Mouse (Mus musculus): ENCODE data around the gene Nectin4. TPM values are rescaled to one million over a fixed set of nuclear protein-coding genes. Genes with fewer than 3 reads are reported as not detected.

Nectin4 gene
- polyA plus RNA-seq, 1 experiment from 2014 or later = 2.3 TPM

DNA sequence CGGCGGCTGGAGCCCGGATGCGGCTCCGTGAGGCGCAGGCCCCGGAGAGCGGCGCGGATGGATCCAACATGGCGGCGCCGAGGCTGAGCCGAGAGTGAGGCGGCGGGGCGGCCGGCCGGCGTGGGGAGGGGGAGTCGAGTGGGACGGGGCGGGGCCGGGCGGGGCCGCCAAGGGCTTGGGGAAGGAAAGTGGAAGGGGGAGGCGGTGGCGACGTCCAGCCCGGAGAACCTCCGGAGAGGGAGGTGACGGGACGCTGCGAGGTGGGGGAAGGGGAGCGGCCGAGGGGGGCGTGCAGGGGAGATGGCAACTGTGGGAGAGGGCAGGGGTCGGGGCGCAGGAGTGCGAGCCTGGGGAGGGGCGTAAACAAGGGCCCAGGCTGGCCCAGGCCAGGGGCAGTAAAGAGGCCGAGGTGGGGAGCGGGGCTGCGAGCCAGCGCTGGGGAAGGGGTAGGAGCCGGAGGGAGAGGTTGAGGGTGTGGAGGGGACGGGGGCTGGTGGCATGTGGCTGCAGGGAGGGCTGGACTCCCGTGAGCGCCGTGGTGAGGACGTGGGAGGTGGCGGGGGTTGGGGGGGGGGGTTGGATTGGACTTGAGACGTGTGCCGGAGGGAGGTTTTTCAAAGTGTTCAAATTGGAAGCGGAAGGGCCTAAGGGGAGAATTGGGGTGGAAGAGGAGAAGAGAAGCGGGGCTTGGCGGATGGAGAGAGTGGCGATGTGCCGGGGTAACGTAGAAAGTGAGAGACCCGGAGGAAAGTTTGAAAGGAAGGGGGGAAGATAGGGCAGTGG is 40.3 kb upstream of the Nectin4 start:
- ATAC-seq (ENCODE audit: low FRiP score) (peak; percentile 88), DNase-seq (ENCODE audit: low spot score) (no peak)
- Histone ChIP-seq H3K4me1 (replicated peaks; ENCODE audit: control insufficient read depth, insufficient read depth, low read length) (peaks cover 33% of the 10 kb centered on the region), H3K9me3 (ENCODE audit: control insufficient read depth, low read length) (no peaks in the 10 kb centered on the region), H3K36me3 (replicated peaks; ENCODE audit: control insufficient read depth, insufficient read depth) (peaks cover 14% of the 10 kb centered on the region), H3K27ac (peak overlapping the region; percentile 95), H3K4me3 (replicated peaks; ENCODE audit: low read length) (peak overlapping the region; percentile 89), H3K27me3 (ENCODE audit: control insufficient read depth, insufficient read depth, low read length) (no peaks in the 10 kb centered on the region), H3K9ac (peak overlapping the region; percentile 81), H3K4me2 (replicated peaks) (peak overlapping the region; percentile 78)
- under 1% methylated on average over 49 of the region's 61 CpGs for WGBS

DNA sequence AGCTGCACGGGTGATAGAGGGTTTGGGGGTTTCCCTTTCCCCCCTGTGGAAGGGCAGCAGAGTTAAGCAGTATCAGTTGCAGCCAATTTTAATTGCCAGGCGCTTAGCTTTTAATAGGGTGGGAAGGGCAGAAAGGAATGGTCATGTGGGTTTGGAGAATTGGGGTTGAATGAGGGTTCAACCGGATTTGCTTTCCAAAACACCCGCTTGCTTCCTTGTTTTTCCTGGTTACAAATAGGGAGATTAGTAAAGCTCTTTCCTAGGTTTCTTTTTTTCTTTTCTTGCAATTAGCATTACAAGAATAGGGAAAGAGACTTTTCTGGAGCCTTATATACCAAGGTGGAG is 39.7 kb upstream of the Nectin4 start:
- DNase-seq (ENCODE audit: low spot score) (peak; percentile 40), ATAC-seq (ENCODE audit: low FRiP score) (no peak)
- Histone ChIP-seq H3K9me3 (ENCODE audit: control insufficient read depth, low read length) (no peaks in the 10 kb centered on the region), H3K9ac (peak overlapping the region; percentile 81), H3K4me1 (replicated peaks; ENCODE audit: control insufficient read depth, insufficient read depth, low read length) (peaks cover 33% of the 10 kb centered on the region), H3K27ac (peak overlapping the region; percentile 95), H3K4me2 (replicated peaks) (peak overlapping the region; percentile 78), H3K27me3 (ENCODE audit: control insufficient read depth, insufficient read depth, low read length) (no peaks in the 10 kb centered on the region), H3K4me3 (replicated peaks; ENCODE audit: low read length) (peak overlapping the region; percentile 89), H3K36me3 (replicated peaks; ENCODE audit: control insufficient read depth, insufficient read depth) (peaks cover 14% of the 10 kb centered on the region)
- under 1% methylated on average over 4 of the region's 4 CpGs for WGBS

DNA sequence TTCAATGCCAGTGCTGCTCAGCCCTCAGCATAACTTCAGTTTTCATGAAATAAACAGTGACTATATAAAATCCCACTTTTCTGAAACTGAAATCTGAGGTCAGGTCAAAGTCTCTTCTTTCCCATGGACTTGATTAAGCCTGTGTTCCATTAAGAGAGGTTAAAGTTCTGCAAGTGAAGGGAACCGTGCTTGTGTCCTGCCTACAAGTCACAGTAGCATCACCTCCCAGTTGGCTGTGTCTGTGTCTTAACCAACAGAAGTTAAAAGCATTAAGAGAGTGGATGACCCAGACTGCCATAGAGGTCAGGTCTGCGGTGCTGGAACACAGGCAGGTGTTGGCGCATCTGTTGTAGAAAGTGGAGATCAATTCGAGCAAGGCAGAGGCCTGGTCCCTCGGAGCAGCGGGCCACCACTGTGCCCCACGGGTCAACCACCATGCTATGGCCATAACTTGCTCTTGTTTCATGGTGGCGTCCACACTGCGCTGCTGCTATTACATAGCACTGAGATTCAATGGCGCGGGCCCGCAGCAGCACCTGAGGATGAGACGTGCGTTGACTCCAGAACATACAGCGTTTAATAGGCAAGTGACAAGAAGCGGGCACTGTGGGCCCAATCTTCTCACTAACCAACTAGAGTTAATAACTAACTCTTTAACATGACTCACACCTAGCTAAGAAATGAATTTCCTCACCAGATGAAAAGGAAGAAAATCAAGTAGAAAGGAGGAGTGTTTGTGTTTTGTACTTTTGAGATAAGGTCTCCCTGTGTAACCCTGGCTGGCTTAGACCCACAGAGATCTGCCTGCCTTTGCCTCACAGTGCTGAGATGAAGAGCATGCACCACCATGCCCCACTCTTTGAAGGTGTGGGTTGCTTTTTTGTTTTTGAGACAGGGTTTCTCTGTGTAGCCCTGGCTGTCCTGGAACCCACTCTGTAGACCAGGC is 27.4 kb upstream of the Nectin4 start:
- ATAC-seq (ENCODE audit: low FRiP score) = no peak

DNA sequence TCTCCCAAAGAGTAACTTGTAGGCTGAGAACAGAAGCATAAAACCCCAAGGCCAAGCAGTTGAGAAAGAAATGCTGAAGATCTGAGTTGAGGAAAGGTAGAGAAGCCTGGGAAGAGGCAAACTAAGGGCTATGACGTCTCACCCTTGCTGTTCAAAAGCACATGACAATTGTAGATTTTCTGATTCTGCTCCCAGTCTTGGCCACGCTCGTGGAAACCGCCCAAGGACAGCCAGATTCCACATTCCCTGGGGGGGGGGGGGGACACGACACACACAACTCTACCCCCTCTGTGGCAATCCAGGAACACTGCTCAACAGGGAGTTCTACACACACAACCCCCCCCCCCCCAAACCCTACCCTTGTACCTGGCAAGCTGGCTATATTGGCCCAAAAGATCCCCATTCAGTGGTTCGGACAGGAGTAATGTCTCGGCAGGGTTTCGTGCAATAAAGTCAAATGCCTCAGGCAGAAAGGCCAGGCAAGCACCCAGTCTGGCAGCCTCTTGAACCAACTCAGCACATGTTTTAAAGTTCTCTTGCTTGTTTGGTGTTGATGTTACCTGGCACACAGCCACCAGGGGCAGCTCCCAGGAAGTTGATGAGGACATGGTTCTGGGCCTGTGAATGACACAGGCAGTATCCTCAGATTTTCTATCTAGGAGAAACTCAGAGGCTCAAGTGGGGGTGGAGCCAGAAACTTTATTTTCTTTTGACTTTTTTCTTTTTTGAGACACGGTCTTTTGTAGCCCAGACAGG is 25.8 kb upstream of the Nectin4 start:
- no peak for DNase-seq (ENCODE audit: low spot score)
- Histone ChIP-seq H3K4me2 (replicated peaks) (no peak overlapping the region), H3K9ac (no peak overlapping the region), H3K27me3 (ENCODE audit: control insufficient read depth, insufficient read depth, low read length) (no peaks in the 10 kb centered on the region), H3K27ac (no peak overlapping the region), H3K4me1 (replicated peaks; ENCODE audit: control insufficient read depth, insufficient read depth, low read length) (peaks cover 24% of the 10 kb centered on the region), H3K36me3 (replicated peaks; ENCODE audit: control insufficient read depth, insufficient read depth) (peaks cover 47% of the 10 kb centered on the region), H3K4me3 (replicated peaks; ENCODE audit: low read length) (peak overlapping the region; percentile 92; the same call in 1 of the 2 replicates), H3K9me3 (ENCODE audit: control insufficient read depth, low read length) (peaks cover 6% of the 10 kb centered on the region; the same call in 1 of the 2 replicates)
- no peak for ATAC-seq (ENCODE audit: low FRiP score)
- WGBS = 81% methylated on average over 9 of the region's 9 CpGs

More for the DNA sequence above, 27.4 kb upstream of the Nectin4 start:
- DNase-seq (ENCODE audit: low spot score) = no peak
- Histone ChIP-seq H3K4me2 (replicated peaks) (no peak overlapping the region), H3K4me1 (replicated peaks; ENCODE audit: control insufficient read depth, insufficient read depth, low read length) (peaks cover 24% of the 10 kb centered on the region), H3K36me3 (replicated peaks; ENCODE audit: control insufficient read depth, insufficient read depth) (peaks cover 62% of the 10 kb centered on the region), H3K9me3 (ENCODE audit: control insufficient read depth, low read length) (peaks cover 6% of the 10 kb centered on the region; the same call in 1 of the 2 replicates), H3K4me3 (replicated peaks; ENCODE audit: low read length) (no peak overlapping the region), H3K27me3 (ENCODE audit: control insufficient read depth, insufficient read depth, low read length) (no peaks in the 10 kb centered on the region), H3K27ac (no peak overlapping the region), H3K9ac (no peak overlapping the region)
- WGBS = 96% methylated on average over 16 of the region's 16 CpGs

DNA sequence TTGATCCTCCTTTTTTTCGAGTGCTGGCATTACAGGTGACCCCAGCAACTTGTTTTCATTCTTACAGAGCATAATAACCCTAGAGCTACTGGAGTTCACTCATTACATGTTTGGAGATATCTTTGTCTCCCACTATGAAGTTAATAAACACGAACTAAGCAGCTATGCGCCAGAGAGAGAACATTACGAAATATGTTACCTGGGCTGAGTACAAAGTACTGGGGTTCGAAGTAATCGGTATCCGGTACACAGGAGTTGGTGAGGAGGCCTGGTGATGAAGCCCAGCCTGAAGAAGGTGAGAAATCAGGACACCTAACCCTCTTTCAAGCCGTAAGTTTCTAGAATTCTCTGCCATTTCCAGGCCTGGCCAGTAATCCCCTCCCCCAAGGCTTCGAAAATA is 25.2 kb upstream of the Nectin4 start:
- H3K36me3 ChIP-seq (replicated peaks; ENCODE audit: control insufficient read depth, insufficient read depth) = peaks cover 41% of the 10 kb centered on the region
- ATAC-seq (ENCODE audit: low FRiP score) = no peak
- H3K4me3 ChIP-seq (replicated peaks; ENCODE audit: low read length) = peak overlapping the region; percentile 92
- DNase-seq (ENCODE audit: low spot score) = no peak
- WGBS = 81% methylated on average over 9 of the region's 9 CpGs
- no peak overlapping the region for H3K27ac ChIP-seq
- H3K9ac ChIP-seq = peak overlapping the region; percentile 83
- peaks cover 6% of the 10 kb centered on the region; the same call in 1 of the 2 replicates for H3K9me3 ChIP-seq (ENCODE audit: control insufficient read depth, low read length)
- H3K27me3 ChIP-seq (ENCODE audit: control insufficient read depth, insufficient read depth, low read length) = no peaks in the 10 kb centered on the region
- peak overlapping the region; percentile 90 for H3K4me2 ChIP-seq (replicated peaks)
- H3K4me1 ChIP-seq (replicated peaks; ENCODE audit: control insufficient read depth, insufficient read depth, low read length) = peaks cover 24% of the 10 kb centered on the region

DNA sequence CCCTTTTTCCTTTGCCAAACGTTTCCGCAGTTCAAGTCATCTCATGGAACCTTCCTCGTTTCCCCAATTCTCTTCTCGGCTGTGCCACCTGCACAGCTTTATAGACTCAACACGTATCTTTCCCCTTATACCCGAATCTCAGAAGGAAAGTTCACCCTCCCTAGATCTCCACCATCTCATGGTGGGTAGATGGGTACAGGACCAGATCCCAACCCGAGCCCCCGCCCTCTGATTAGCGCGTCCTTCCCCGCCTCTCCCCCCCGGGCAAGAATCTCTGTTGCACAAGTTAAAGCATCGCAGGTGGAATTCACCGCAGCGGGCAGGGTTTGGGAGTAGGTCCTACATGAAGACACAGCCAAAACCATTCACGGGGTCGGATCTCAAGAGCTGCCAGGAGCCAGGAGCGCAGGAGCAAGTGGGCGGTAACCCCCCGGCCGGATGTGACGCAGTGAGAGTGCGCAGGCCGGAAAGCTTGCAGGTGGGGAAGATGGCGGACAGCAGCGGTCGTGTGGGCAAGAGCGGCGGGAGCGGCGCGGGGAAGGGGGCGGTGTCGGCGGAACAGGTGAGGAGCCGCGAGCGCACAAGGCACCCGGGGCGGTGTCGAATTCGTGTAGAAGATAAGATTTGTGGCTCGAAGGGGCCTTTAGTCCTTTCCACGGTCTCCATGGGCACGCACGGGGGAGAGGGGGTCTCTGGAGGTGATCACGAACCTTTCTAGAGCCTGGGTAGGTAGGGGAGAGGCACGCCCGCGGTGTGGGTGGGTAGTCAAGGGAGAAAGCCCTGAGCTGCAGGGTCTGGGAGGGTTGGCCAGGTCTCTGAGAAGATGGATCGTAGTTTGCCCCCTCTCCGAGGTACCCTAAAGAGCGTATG is 24.4 kb upstream of the Nectin4 start, which contains the start of the genes Nit1 and Pfdn2:
Nit1 (minus strand) TSS at position 422 of the 870 bp plus-strand sequence.
Pfdn2 (plus strand) TSS at position 446 of the 870 bp plus-strand sequence.
- Histone ChIP-seq H3K4me1 (replicated peaks; ENCODE audit: control insufficient read depth, insufficient read depth, low read length) (peaks cover 24% of the 10 kb centered on the region), H3K4me2 (replicated peaks) (peak within 1 kb of the TSS; percentile 90), H3K36me3 (replicated peaks; ENCODE audit: control insufficient read depth, insufficient read depth) (peaks cover 33% of the 10 kb centered on the region), H3K4me3 (replicated peaks; ENCODE audit: low read length) (peak within 1 kb of the TSS; percentile 92), H3K9me3 (ENCODE audit: control insufficient read depth, low read length) (peaks cover 6% of the 10 kb centered on the region; the same call in 1 of the 2 replicates), H3K27me3 (ENCODE audit: control insufficient read depth, insufficient read depth, low read length) (no peaks in the 10 kb centered on the region), H3K9ac (peak within 1 kb of the TSS; percentile 83), H3K27ac (peak within 1 kb of the TSS; percentile 72)
- peak; percentile 96 for DNase-seq (ENCODE audit: low spot score)
- 1% methylated on average over 53 of the region's 53 CpGs for WGBS
- ATAC-seq (ENCODE audit: low FRiP score) = peak; percentile 95

DNA sequence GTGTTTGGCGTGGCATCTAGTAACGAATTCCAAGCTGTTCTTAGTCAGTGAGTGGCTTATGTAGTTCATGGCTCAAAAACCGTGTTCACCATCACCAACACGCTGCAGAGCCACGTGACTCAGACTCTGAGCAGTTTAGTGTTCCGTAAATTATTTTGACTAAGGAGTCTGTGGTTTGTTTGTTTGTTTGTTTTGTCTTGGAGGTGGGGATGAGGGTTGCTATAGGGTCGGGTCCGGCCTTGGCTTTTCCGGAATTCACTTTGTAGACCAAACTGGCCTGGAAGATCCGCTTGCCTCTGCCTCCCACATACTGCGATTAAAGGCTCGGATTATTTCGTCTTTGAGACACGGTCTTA is 23.8 kb upstream of the Nectin4 start:
- Histone ChIP-seq H3K9ac (peak overlapping the region; percentile 83), H3K4me3 (replicated peaks; ENCODE audit: low read length) (peak overlapping the region; percentile 92), H3K27me3 (ENCODE audit: control insufficient read depth, insufficient read depth, low read length) (no peaks in the 10 kb centered on the region), H3K36me3 (replicated peaks; ENCODE audit: control insufficient read depth, insufficient read depth) (peaks cover 27% of the 10 kb centered on the region), H3K4me1 (replicated peaks; ENCODE audit: control insufficient read depth, insufficient read depth, low read length) (peaks cover 24% of the 10 kb centered on the region), H3K4me2 (replicated peaks) (peak overlapping the region; percentile 90), H3K27ac (peak overlapping the region; percentile 72; the same call in 1 of the 2 replicates), H3K9me3 (ENCODE audit: control insufficient read depth, low read length) (peaks cover 6% of the 10 kb centered on the region; the same call in 1 of the 2 replicates)
- WGBS = under 1% methylated on average over 14 of the region's 14 CpGs
- ATAC-seq (ENCODE audit: low FRiP score) (no peak; the same call in 1 of the 2 replicates), DNase-seq (ENCODE audit: low spot score) (no peak)

DNA sequence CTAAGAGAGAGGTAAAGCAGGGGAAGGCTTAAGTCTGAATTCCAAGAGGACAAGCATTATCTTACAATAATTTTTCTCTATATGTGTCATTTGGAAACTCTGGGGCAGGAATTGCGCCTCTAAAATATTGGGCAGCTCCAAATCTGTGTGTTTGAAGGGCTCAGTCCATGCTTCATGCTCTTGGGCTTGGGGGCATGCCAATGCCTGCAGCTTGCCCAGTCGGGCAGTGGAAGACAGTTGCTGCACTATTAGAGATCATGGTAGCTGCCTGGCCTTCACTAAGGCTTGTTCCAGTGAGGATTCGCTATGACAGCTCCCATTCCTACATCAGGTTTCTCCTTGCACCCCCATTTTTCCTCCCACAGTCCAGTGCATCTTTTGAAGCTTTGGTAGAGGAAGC is 21.2 kb upstream of the Nectin4 start:
- no peaks in the 10 kb centered on the region for H3K27me3 ChIP-seq (ENCODE audit: control insufficient read depth, insufficient read depth, low read length)
- H3K4me2 ChIP-seq (replicated peaks) = no peak overlapping the region
- 92% methylated on average over 3 of the region's 3 CpGs for WGBS
- H3K9ac ChIP-seq = no peak overlapping the region
- no peak overlapping the region for H3K4me3 ChIP-seq (replicated peaks; ENCODE audit: low read length)
- peaks cover 1% of the 10 kb centered on the region; the same call in 1 of the 2 replicates for H3K36me3 ChIP-seq (replicated peaks; ENCODE audit: control insufficient read depth, insufficient read depth)
- ATAC-seq (ENCODE audit: low FRiP score) = no peak
- no peak overlapping the region for H3K27ac ChIP-seq
- DNase-seq (ENCODE audit: low spot score) = no peak
- H3K9me3 ChIP-seq (ENCODE audit: control insufficient read depth, low read length) = peaks cover 6% of the 10 kb centered on the region; the same call in 1 of the 2 replicates
- H3K4me1 ChIP-seq (replicated peaks; ENCODE audit: control insufficient read depth, insufficient read depth, low read length) = peaks cover 24% of the 10 kb centered on the region
